Comparison of ENCODE assay signal across 12 mouse cellular contexts in genomic region chr7:99046545-99047206, GRCm38 (mm10).
DNase-seq lines count a peak whose midpoint lies in the region; ATAC-seq and TF ChIP-seq lines count a peak whose summit lies in the region.
"Had no signal": no experiment of that assay in that cellular context is flagged by ENCODE, and none has a peak within 500 bp of the region (broad histone marks: within the 10 kb centered on the region; RNA-seq: fewer than 3 reads in every experiment).

No protein-coding gene starts in this region.

- peaks cover 4% of the 10 kb centered on the region; the same call in 1 of the 2 replicates for H3K36me3 ChIP-seq in embryonic facial prominence, embryonic 12.5 days
- H3K36me3 ChIP-seq in embryonic facial prominence, embryonic 10.5 days (replicated peaks) = no peaks in the 10 kb centered on the region
- H3K36me3 ChIP-seq in embryonic facial prominence, embryonic 14.5 days (ENCODE audit: control insufficient read depth, insufficient read depth, low read length) = no peaks in the 10 kb centered on the region
- H3K36me3 ChIP-seq in neural tube, embryonic 15.5 days = no peaks in the 10 kb centered on the region

- H3K4me2 ChIP-seq in embryonic facial prominence, embryonic 12.5 days (replicated peaks) = no peak overlapping the region
- H3K4me2 ChIP-seq in embryonic facial prominence, embryonic 14.5 days (ENCODE audit: low read depth, low read length) = peak overlapping the region; percentile 30
- peak overlapping the region; percentile 1 for H3K4me2 ChIP-seq in neural tube, embryonic 15.5 days
- H3K4me2 ChIP-seq: stomach, embryonic 15.5 days had no signal

- H3K27ac ChIP-seq in embryonic facial prominence, embryonic 12.5 days = peak overlapping the region; percentile 24; the same call in 1 of the 2 replicates
- no peak overlapping the region for H3K27ac ChIP-seq in embryonic facial prominence, embryonic 10.5 days (replicated peaks)
- peak overlapping the region; percentile 69 for H3K27ac ChIP-seq in left cerebral cortex, adult 2 months
- peak overlapping the region; percentile 59 for H3K27ac ChIP-seq in embryonic facial prominence, embryonic 14.5 days (replicated peaks; ENCODE audit: low read depth, low read length)
- H3K27ac ChIP-seq in neural tube, embryonic 15.5 days (replicated peaks) = no peak overlapping the region; the same call in 1 of the 2 replicates
- H3K27ac ChIP-seq: stomach, embryonic 15.5 days had no signal

- H3K4me1 ChIP-seq in embryonic facial prominence, embryonic 12.5 days = peaks cover 20% of the 10 kb centered on the region; the same call in 1 of the 2 replicates
- H3K4me1 ChIP-seq in embryonic facial prominence, embryonic 10.5 days = 0 out of 2 replicates have a peak, but pooled peaks cover 4% of the 10 kb centered on the region
- H3K4me1 ChIP-seq in embryonic facial prominence, embryonic 14.5 days (ENCODE audit: control insufficient read depth, insufficient read depth, low read length) = peaks cover 22% of the 10 kb centered on the region
- peaks cover 11% of the 10 kb centered on the region; the same call in 1 of the 2 replicates for H3K4me1 ChIP-seq in neural tube, embryonic 15.5 days

- no peak overlapping the region for H3K9ac ChIP-seq in embryonic facial prominence, embryonic 12.5 days
- H3K9ac ChIP-seq in embryonic facial prominence, embryonic 14.5 days (ENCODE audit: low read depth, low read length) = no peak overlapping the region
- no peak overlapping the region for H3K9ac ChIP-seq in neural tube, embryonic 15.5 days (replicated peaks)
- H3K9ac ChIP-seq: stomach, embryonic 15.5 days had no signal

- no peak for TF ChIP-seq CTCF in left cerebral cortex, adult 2 months (IDR thresholded peaks at IDR 0.05)

- no peaks in the 10 kb centered on the region for H3K9me3 ChIP-seq in embryonic facial prominence, embryonic 12.5 days
- H3K9me3 ChIP-seq in embryonic facial prominence, embryonic 10.5 days = no peaks in the 10 kb centered on the region
- no peaks in the 10 kb centered on the region for H3K9me3 ChIP-seq in embryonic facial prominence, embryonic 14.5 days (ENCODE audit: control insufficient read depth, low read length)
- no peaks in the 10 kb centered on the region for H3K9me3 ChIP-seq in neural tube, embryonic 15.5 days (replicated peaks)
- H3K9me3 ChIP-seq: stomach, embryonic 15.5 days had no signal

- no peaks in the 10 kb centered on the region for H3K27me3 ChIP-seq in embryonic facial prominence, embryonic 12.5 days
- no peaks in the 10 kb centered on the region for H3K27me3 ChIP-seq in embryonic facial prominence, embryonic 10.5 days (replicated peaks; ENCODE audit: low read depth, poor library complexity, severe bottlenecking)
- H3K27me3 ChIP-seq in embryonic facial prominence, embryonic 14.5 days (replicated peaks; ENCODE audit: control insufficient read depth, insufficient read depth, low read length) = no peaks in the 10 kb centered on the region
- H3K27me3 ChIP-seq in neural tube, embryonic 15.5 days (replicated peaks) = no peaks in the 10 kb centered on the region
- H3K27me3 ChIP-seq: Patski; stomach, embryonic 15.5 days had no signal

- H3K4me3 ChIP-seq in embryonic facial prominence, embryonic 12.5 days = no peak overlapping the region
- H3K4me3 ChIP-seq in embryonic facial prominence, embryonic 10.5 days = no peak overlapping the region
- H3K4me3 ChIP-seq in left cerebral cortex, adult 2 months = no peak overlapping the region
- H3K4me3 ChIP-seq in embryonic facial prominence, embryonic 14.5 days (ENCODE audit: low read depth, low read length) = peak overlapping the region; percentile 9; the same call in 1 of the 2 replicates
- no peak overlapping the region for H3K4me3 ChIP-seq in neural tube, embryonic 15.5 days (replicated peaks)
- H3K4me3 ChIP-seq: stomach, embryonic 15.5 days had no signal

- intact Hi-C loops in left cerebral cortex, adult 2 months (cut with DNase I) = no loop called here
- intact Hi-C loops in heart, postnatal 14 days (cut with DNase I) = no loop called here

- WGBS in embryonic facial prominence, embryonic 12.5 days = 52% methylated on average over 11 of the region's 11 CpGs
- WGBS in embryonic facial prominence, embryonic 10.5 days = 81% methylated on average over 11 of the region's 11 CpGs
- 41% methylated on average over 11 of the region's 11 CpGs for WGBS in embryonic facial prominence, embryonic 14.5 days
- WGBS in neural tube, embryonic 15.5 days = 46% methylated on average over 11 of the region's 11 CpGs

- DNase-seq in embryonic facial prominence, embryonic 10.5 days (ENCODE audit: low spot score) = no peak
- no peak for DNase-seq in left cerebral cortex, adult 2 months (ENCODE audit: extremely low spot score in 1 of 2, low spot score in 2 of 2)
- no peak for DNase-seq in left cerebral cortex, adult 11 months (ENCODE audit: low spot score)
- DNase-seq in embryonic facial prominence, embryonic 14.5 days (ENCODE audit: low spot score) = peak; percentile 81
- no peak for DNase-seq in cerebellum, postnatal 10 days
- no peak for DNase-seq in heart, postnatal 14 days
- DNase-seq: cerebellum, postnatal 36 days; kidney, postnatal 14 days had no signal

- ATAC-seq in embryonic facial prominence, embryonic 12.5 days (ENCODE audit: insufficient number of reproducible peaks, insufficient read depth, low FRiP score, low TSS enrichment) = no peak
- peak; percentile 34; the same call in 1 of the 2 replicates for ATAC-seq in embryonic facial prominence, embryonic 14.5 days (ENCODE audit: low read depth)
- no peak for ATAC-seq in neural tube, embryonic 15.5 days (ENCODE audit: low FRiP score)
- ATAC-seq: Patski had no signal

Comparison
In these comparisons a context has a peak if more than half of its experiments do, and no peak if none do; other contexts are left out.
1. H3K27ac ChIP-seq: peak in embryonic facial prominence, embryonic 12.5 days (single experiment), left cerebral cortex, adult 2 months (single experiment) and embryonic facial prominence, embryonic 14.5 days (single experiment); none in embryonic facial prominence, embryonic 10.5 days (single experiment) and neural tube, embryonic 15.5 days (single experiment).